Mouse (Mus musculus) testis, adult 2 months (tissue): ENCODE results near the gene Traf3ip1.

Source experiments
- CTCF ChIP-seq: fragments of 200-500 bp; IDR thresholded peaks from 2 replicates; pipeline ENCODE4 v1.5.1; 2012; ENCODE audit warnings: low read depth, mild to moderate bottlenecking, inconsistent platforms, low read length, moderate library complexity; ENCODE audit not compliant: control insufficient read depth, insufficient read depth, insufficient replicate concordance
- POLR2A ChIP-seq: fragments of 200-500 bp; IDR thresholded peaks from 2 replicates; pipeline ENCODE4 v1.6.1; 2012; ENCODE audit warnings: low read depth, mild to moderate bottlenecking, inconsistent platforms, low read length, moderate library complexity; ENCODE audit not compliant: control insufficient read depth

- no peak for TF ChIP-seq CTCF
- TF ChIP-seq POLR2A = no peak
These were observed 20.5 kb downstream of the Traf3ip1 start for GRCm38 (mm10) chr1:91514916-91515315.
